Mouse (Mus musculus) liver, postnatal 0 days (tissue): ENCODE results near the gene Zfp462. TPM values are rescaled to one million over a fixed set of nuclear protein-coding genes. Genes with fewer than 3 reads are reported as not detected.
"Not testable (repeated sequence)": the region's sequence is repeated elsewhere in the genome, so short reads cannot be mapped to it uniquely, and the experiment has no call there.

Experiments
- ATAC-seq: fragments of 200-750 bp; cut with Nextera tagmentation; 2 replicates; pipeline ENCODE4 v1.8.0; 2017; ENCODE audit warnings: mild to moderate bottlenecking, moderate library complexity
- DNase-seq: peaks from one replicate; pipeline ENCODE4 v3.0.0-alpha.2; 2016
- H3K27ac ChIP-seq: fragments of 300-500 bp; sonication (generic); 2 replicates; pipeline ENCODE4 v1.5.1; 2014; ENCODE audit warnings: antibody characterized with exemption, moderate library complexity, mild to moderate bottlenecking, low read depth
- H3K27me3 ChIP-seq: fragments of 300-500 bp; sonication (generic); 2 replicates; pipeline ENCODE4 v1.6.1; 2014; ENCODE audit warnings: low read length, control low read depth, mixed read lengths; ENCODE audit not compliant: insufficient read depth
- H3K36me3 ChIP-seq: fragments of 300-500 bp; sonication (generic); replicated peaks from 2 replicates; pipeline ENCODE4 v1.6.1; 2014; ENCODE audit warnings: mild to moderate bottlenecking, control low read depth, low read length, moderate library complexity, mixed read lengths; ENCODE audit not compliant: insufficient read depth
- H3K4me1 ChIP-seq: fragments of 300-500 bp; sonication (generic); 2 replicates; pipeline ENCODE4 v1.6.1; 2014; ENCODE audit warnings: antibody characterized with exemption, mild to moderate bottlenecking, control low read depth; ENCODE audit not compliant: insufficient read depth
- H3K4me2 ChIP-seq: fragments of 300-500 bp; sonication (generic); 2 replicates; pipeline ENCODE4 v1.6.1; 2014; ENCODE audit warnings: low read depth, mild to moderate bottlenecking, low read length, moderate library complexity, mixed read lengths
- H3K4me3 ChIP-seq: fragments of 300-500 bp; sonication (generic); 2 replicates; pipeline ENCODE4 v1.5.1; 2014; ENCODE audit warnings: low read depth, low read length
- H3K9ac ChIP-seq: fragments of 300-500 bp; sonication (generic); replicated peaks from 2 replicates; pipeline ENCODE4 v1.6.1; 2014; ENCODE audit warnings: mild to moderate bottlenecking, moderate library complexity
- H3K9me3 ChIP-seq: fragments of 300-500 bp; sonication (generic); 2 replicates; pipeline ENCODE4 v1.6.1; 2016; ENCODE audit warnings: mild to moderate bottlenecking, control low read depth, low read length, mixed read lengths
- CTCF ChIP-seq: sonication (generic); IDR thresholded peaks from 2 replicates; pipeline ENCODE4 v1.5.1; 2016; ENCODE audit warnings: antibody characterized with exemption, low read depth
- EP300 ChIP-seq: IDR thresholded peaks from 2 replicates; pipeline ENCODE4 v1.6.1; 2016; ENCODE audit warnings: antibody characterized with exemption, low read depth, mild to moderate bottlenecking
- WGBS: fragments of 180-500 bp; shearing (Covaris S2); extraction: QIAGEN DNeasy Blood & Tissue Kit; methylation state at CpG from one replicate; pipeline ENCODE4 v1.1.7; 2014; ENCODE audit not compliant: insufficient replicate concordance; 5-methylcytosine and 5-hydroxymethylcytosine counted together
- polyA plus RNA-seq: library from polyadenylated mRNA; unstranded; fragments of >200 nt; fragmentation: Nextera tagmentation; extraction: Ambion mirVana; gene quantifications from 2 replicates; pipeline ENCODE4 v1.2.1, GENCODE M21; 2015

The Zfp462 gene
- polyA plus RNA-seq, 1 experiment from 2014 or later = 0.14 TPM

GRCm38 (mm10) chr4:54986671-54987070 lies 41.8 kb downstream of the Zfp462 start:
- Histone ChIP-seq H3K9me3 (no peaks in the 10 kb centered on the region), H3K27ac (no peak overlapping the region), H3K27me3 (no peaks in the 10 kb centered on the region), H3K9ac (no peak overlapping the region), H3K4me2 (no peak overlapping the region), H3K4me1 (no peaks in the 10 kb centered on the region), H3K36me3 (no peaks in the 10 kb centered on the region), H3K4me3 (no peak overlapping the region)
- TF ChIP-seq CTCF = no peak
- no peak for TF ChIP-seq EP300
- ATAC-seq (no peak), DNase-seq (no peak)
- 80% methylated on average over 4 of the region's 4 CpGs for WGBS

GRCm38 (mm10) chr4:54987256-54987655 lies 42.4 kb downstream of the Zfp462 start:
- H3K27me3 ChIP-seq = no peaks in the 10 kb centered on the region
- 71% methylated on average over 3 of the region's 3 CpGs for WGBS
- no peak overlapping the region for H3K27ac ChIP-seq
- H3K4me3 ChIP-seq = no peak overlapping the region
- no peak overlapping the region for H3K9ac ChIP-seq
- no peak for ATAC-seq
- DNase-seq = no peak
- no peak overlapping the region for H3K4me2 ChIP-seq
- no peaks in the 10 kb centered on the region for H3K9me3 ChIP-seq
- TF ChIP-seq CTCF (no peak), EP300 (no peak)
- no peaks in the 10 kb centered on the region for H3K36me3 ChIP-seq
- H3K4me1 ChIP-seq = no peaks in the 10 kb centered on the region

GRCm38 (mm10) chr4:54987926-54988325 lies 43.1 kb downstream of the Zfp462 start:
- Histone ChIP-seq H3K36me3 (no peaks in the 10 kb centered on the region), H3K9ac (no peak overlapping the region), H3K4me1 (no peaks in the 10 kb centered on the region), H3K4me3 (no peak overlapping the region), H3K27me3 (no peaks in the 10 kb centered on the region), H3K9me3 (no peaks in the 10 kb centered on the region), H3K27ac (no peak overlapping the region), H3K4me2 (no peak overlapping the region)
- 68% methylated on average over 1 of the region's 1 CpGs for WGBS
- TF ChIP-seq EP300 (no peak), CTCF (no peak)
- ATAC-seq (no peak), DNase-seq (no peak)

GRCm38 (mm10) chr4:54991973-54992372 lies 47.1 kb downstream of the Zfp462 start:
- Histone ChIP-seq H3K4me1 (no peaks in the 10 kb centered on the region), H3K27ac (no peak overlapping the region), H3K4me2 (no peak overlapping the region), H3K27me3 (no peaks in the 10 kb centered on the region), H3K4me3 (no peak overlapping the region), H3K9me3 (no peaks in the 10 kb centered on the region), H3K9ac (no peak overlapping the region), H3K36me3 (no peaks in the 10 kb centered on the region)
- DNase-seq (no peak), ATAC-seq (no peak)
- 71% methylated on average over 5 of the region's 5 CpGs for WGBS
- TF ChIP-seq CTCF (no peak), EP300 (no peak)

GRCm38 (mm10) chr4:54993001-54993400 lies 48.2 kb downstream of the Zfp462 start:
- not testable (repeated sequence) for H3K9ac ChIP-seq, H3K4me2 ChIP-seq, H3K27ac ChIP-seq, H3K9me3 ChIP-seq, H3K36me3 ChIP-seq, ATAC-seq, H3K27me3 ChIP-seq, H3K4me1 ChIP-seq, H3K4me3 ChIP-seq, DNase-seq

- Histone ChIP-seq H3K9ac (no peak overlapping the region), H3K36me3 (no peaks in the 10 kb centered on the region), H3K4me3 (no peak overlapping the region), H3K4me1 (no peaks in the 10 kb centered on the region), H3K27ac (no peak overlapping the region), H3K9me3 (no peaks in the 10 kb centered on the region), H3K27me3 (no peaks in the 10 kb centered on the region), H3K4me2 (no peak overlapping the region)
- DNase-seq (no peak), ATAC-seq (no peak)
- no peak for TF ChIP-seq EP300
- TF ChIP-seq CTCF = no peak
- 80% methylated on average over 1 of the region's 1 CpGs for WGBS
These were observed 50.4 kb downstream of the Zfp462 start for GRCm38 (mm10) chr4:54995258-54995657.

- TF ChIP-seq EP300 (no peak), CTCF (no peak)
- no peak overlapping the region for H3K27ac ChIP-seq
- no peaks in the 10 kb centered on the region for H3K9me3 ChIP-seq
- no peak overlapping the region for H3K9ac ChIP-seq
- no peaks in the 10 kb centered on the region for H3K27me3 ChIP-seq
- ATAC-seq (no peak), DNase-seq (no peak)
- no peak overlapping the region for H3K4me2 ChIP-seq
- no peaks in the 10 kb centered on the region for H3K36me3 ChIP-seq
- H3K4me1 ChIP-seq = no peaks in the 10 kb centered on the region
- no peak overlapping the region for H3K4me3 ChIP-seq
- WGBS = 75% methylated on average over 2 of the region's 2 CpGs
These were observed 51.2 kb downstream of the Zfp462 start for GRCm38 (mm10) chr4:54996064-54996463.
